Mouse (Mus musculus): ENCODE measurements around the gene Rpl29.

Rpl29 gene

GRCm38 (mm10) chr9:106417841-106418625 is 11.2 kb upstream of the Rpl29 start:
- no peak for DNase-seq (ENCODE audit: low read depth, low spot score)

- no peak for DNase-seq (ENCODE audit: low read depth, low spot score)
Measured at GRCm38 (mm10) chr9:106420608-106421007, 8.6 kb upstream of the Rpl29 start.

GRCm38 (mm10) chr9:106421033-106421864 is 8.0 kb upstream of the Rpl29 start:
- no peak for DNase-seq (ENCODE audit: low read depth, low spot score)

GRCm38 (mm10) chr9:106421865-106422160 is 7.4 kb upstream of the Rpl29 start:
- DNase-seq (ENCODE audit: low read depth, low spot score), result peak; percentile 78

- no peak for DNase-seq (ENCODE audit: low read depth, low spot score)
Measured at GRCm38 (mm10) chr9:106428719-106429220, 484 bp upstream of the Rpl29 start.

GRCm38 (mm10) chr9:106430015-106430264 is 686 bp downstream of the Rpl29 start:
- no peak for DNase-seq (ENCODE audit: low read depth, low spot score)

GRCm38 (mm10) chr9:106433389-106433788 is 4.1 kb downstream of the Rpl29 start:
- no peak for DNase-seq (ENCODE audit: low read depth, low spot score)

GRCm38 (mm10) chr9:106436566-106436965 is 7.3 kb downstream of the Rpl29 start:
- no peak for DNase-seq (ENCODE audit: low read depth, low spot score)

- no peak for DNase-seq (ENCODE audit: low read depth, low spot score)
Measured at GRCm38 (mm10) chr9:106442680-106443079, 13.4 kb downstream of the Rpl29 start.

GRCm38 (mm10) chr9:106444836-106445235 is 15.6 kb downstream of the Rpl29 start:
- no peak for DNase-seq (ENCODE audit: low read depth, low spot score)

- DNase-seq (ENCODE audit: low read depth, low spot score), result peak; percentile 81
Measured at GRCm38 (mm10) chr9:106447348-106447747, 18.1 kb downstream of the Rpl29 start, which contains the start of the genes Abhd14b and Abhd14a. TSS of gene Abhd14b (plus strand) at chr9:106447459. TSS of gene Abhd14a (minus strand) at chr9:106447678.

GRCm38 (mm10) chr9:106447951-106448350 is 18.7 kb downstream of the Rpl29 start:
- no peak for DNase-seq (ENCODE audit: low read depth, low spot score)

- no peak for DNase-seq (ENCODE audit: low read depth, low spot score)
Measured at GRCm38 (mm10) chr9:106448498-106449031, 19.3 kb downstream of the Rpl29 start.

- DNase-seq (ENCODE audit: low read depth, low spot score), result no peak
Measured at GRCm38 (mm10) chr9:106449947-106450346, 20.7 kb downstream of the Rpl29 start.

GRCm38 (mm10) chr9:106450661-106451060 is 21.4 kb downstream of the Rpl29 start:
- DNase-seq (ENCODE audit: low read depth, low spot score), result no peak

GRCm38 (mm10) chr9:106451298-106451697 is 22.0 kb downstream of the Rpl29 start:
- DNase-seq (ENCODE audit: low read depth, low spot score), result no peak

- no peak for DNase-seq (ENCODE audit: low read depth, low spot score)
Measured at GRCm38 (mm10) chr9:106451899-106452298, 22.6 kb downstream of the Rpl29 start.

- DNase-seq (ENCODE audit: low read depth, low spot score), result no peak
Measured at GRCm38 (mm10) chr9:106452351-106452750, 23.1 kb downstream of the Rpl29 start.

GRCm38 (mm10) chr9:106452821-106453220 is 23.6 kb downstream of the Rpl29 start:
- DNase-seq (ENCODE audit: low read depth, low spot score), result no peak

- no peak for DNase-seq (ENCODE audit: low read depth, low spot score)
Measured at GRCm38 (mm10) chr9:106453271-106454070, 24.2 kb downstream of the Rpl29 start, which contains the start of gene Pcbp4. TSS of gene Pcbp4 (plus strand) at chr9:106453291.

GRCm38 (mm10) chr9:106454071-106454761 is 25.0 kb downstream of the Rpl29 start:
- DNase-seq (ENCODE audit: low read depth, low spot score), result no peak

All from retina, adult 2 months (tissue).